Mouse (Mus musculus) bone marrow macrophage, adult 2 months (primary cell): ENCODE measurements around the gene Plvap.

Experiments
- CTCF ChIP-seq: IDR thresholded peaks from 2 replicates; pipeline ENCODE4 v1.5.1; 2012; ENCODE audit warnings: low read depth, mild to moderate bottlenecking, low read length, moderate library complexity
- POLR2A ChIP-seq: IDR thresholded peaks from 2 replicates; pipeline ENCODE4 v1.6.1; 2012; ENCODE audit warnings: mild to moderate bottlenecking, low read depth, low read length, borderline replicate concordance

DNA sequence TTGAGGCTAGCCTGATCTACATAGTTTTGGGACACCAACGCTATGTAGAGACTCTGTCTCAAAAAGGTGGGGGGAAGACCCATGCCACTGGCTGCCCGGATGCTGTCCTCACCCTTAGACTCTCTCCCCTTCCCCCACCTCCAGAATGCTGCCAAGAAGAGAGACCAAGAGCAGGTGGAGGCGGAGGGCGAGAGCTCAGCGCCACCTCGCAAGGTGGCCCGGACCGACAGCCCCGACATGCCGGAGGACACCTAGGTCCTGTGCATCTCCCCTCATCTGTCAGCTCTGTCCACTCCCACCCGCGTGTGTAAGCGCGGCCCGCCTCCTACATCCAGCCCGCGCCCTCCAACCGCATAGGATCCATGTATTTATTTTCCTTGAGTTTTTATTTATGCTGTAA lies 37.2 kb downstream of the Plvap start:
- no peak for TF ChIP-seq POLR2A
- no peak for TF ChIP-seq CTCF
